Mouse (Mus musculus) activated CD4-positive, CD25-positive, alpha-beta regulatory T cell, adult 4 months (primary cell): Measurements from ENCODE around the gene Rsph14. TPM values are rescaled to one million over a fixed set of nuclear protein-coding genes. Genes with fewer than 3 reads are reported as not detected.
A peak's percentile ranks its signal among the peaks of the same experiment; 100 is the strongest.

Experiments used
- ATAC-seq: one replicate; pipeline ENCODE4 v1.8.0; 2017
- polyA plus RNA-seq, 2 experiments: library from polyadenylated mRNA; unstranded; fragments of 100-300 nt; shearing (Covaris generic); gene quantifications; one replicate each; pipeline ENCODE4 v1.2.1; 2017

Rsph14 gene
- not detected for polyA plus RNA-seq

DNA sequence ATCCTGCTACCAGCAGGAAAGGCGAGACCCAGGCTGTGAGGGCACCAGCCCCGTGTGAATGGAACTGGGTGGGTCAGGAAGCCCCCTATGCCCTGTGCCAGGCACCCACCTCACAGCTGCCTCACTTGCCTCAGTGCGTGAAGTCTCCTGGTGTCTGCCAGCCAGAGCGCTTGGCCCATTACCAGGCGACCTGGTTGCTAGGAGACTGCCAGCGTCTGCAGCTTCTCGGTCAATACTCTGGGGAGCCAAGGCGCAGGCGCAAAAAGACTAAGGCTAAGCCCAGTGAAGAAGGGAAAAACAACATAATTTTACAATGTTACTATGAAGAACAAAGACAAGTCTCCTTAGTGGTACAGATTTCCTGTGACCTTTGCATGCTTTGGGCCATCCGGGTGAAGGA lies at the start of gene Rsph14:
Gene Rsph14 (minus strand): TSS at position 192 of the 400 bp plus-strand sequence.
- no peak for ATAC-seq

DNA sequence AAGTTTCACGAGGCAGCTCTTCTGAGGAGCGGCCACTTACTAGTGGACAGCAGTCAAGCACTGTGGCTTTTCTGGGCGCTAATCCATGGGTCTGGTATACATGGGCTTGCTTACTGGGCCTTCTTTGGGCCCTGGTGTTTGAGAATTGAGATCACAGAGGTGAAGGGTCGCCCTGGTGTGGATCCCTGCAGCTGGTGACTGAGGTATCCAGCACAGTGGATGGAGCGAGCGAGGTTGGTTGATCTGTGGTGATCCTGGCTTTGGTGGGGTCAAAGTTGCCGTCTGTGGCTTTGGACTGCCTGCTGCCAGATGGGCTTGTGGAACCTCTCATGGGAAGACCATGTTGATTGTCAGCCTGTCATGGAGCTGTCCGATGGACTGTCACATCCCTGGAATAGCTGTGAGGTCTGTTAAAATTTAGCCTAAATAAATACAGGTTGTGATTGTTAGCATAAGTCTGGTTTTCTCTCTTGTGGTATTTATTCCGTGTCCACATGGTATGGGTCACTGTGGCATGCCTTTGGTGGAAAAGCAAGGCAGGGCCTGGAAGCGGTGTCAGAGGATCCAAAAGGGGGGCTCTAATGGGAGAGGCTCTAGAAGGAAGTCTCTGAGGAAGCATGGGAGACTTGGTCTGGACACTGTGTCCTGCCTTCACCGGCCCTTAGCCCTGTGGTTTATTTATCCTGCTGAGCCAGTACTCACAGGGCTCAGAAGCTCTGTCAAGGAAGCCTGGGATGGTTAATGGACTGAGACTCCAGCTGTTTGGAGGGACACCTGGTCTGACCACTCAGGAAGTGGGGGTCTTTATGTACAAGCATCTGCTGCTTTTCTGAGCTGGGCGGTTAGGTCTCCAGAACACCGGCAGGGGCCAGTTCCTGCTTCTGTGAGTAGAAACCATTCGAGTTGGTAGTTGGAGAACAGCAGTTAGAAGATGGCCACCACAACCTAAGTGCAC lies 46.1 kb upstream of the Rsph14 start:
- no peak for ATAC-seq

DNA sequence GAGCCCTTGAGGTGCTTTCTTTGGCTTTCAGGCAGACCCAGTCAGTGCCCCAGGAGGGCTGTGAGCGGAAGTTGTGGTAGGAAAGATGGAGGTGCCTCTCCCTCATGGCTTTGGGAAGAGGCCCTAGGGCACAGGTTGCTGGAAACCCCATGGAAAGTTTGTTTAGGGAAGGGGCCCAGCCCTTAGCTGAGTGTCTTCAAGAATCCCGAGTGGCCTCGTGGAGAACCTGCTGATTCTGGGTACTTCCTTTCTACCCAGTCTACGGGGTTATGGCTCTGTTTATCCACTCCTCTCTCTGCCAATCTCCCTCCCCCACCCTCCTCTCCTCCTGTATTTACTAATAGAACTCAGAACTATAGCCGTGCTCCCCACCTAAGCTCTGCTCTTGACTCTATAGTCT lies 43.3 kb upstream of the Rsph14 start:
- no peak for ATAC-seq

DNA sequence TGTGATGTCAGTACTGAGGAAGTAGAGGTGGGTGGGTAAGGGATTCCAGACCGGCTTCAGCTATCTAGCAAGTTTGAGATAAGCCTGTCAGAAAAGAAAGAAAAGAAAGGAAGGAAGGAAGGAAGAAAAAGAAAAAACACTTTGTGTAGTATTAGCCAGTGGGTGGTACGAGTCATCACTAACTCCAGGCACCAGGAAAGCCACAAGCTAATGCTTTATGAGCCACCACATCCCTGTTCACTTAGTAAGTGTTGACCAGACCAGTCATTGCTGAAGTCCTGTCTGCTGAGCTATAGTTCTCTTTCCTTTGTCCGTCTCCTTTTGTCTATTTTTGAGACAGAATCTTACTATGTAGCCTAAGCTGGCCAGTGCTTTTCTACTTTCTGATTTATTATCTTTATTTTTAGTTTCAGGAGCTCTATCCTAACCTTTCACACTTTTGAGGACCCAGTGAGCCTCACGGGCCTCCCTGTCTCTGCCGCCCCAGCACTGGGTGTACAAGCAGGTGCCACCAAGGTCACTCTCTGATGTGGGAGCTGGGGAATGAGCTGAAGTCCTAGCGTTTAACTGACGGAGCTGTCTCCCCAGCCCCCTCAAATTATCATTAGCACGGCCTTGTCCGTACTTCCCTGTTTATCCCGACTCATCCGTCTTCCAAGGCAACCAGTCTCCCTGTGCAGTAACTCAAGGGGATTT lies 38.0 kb upstream of the Rsph14 start:
- ATAC-seq, result no peak

DNA sequence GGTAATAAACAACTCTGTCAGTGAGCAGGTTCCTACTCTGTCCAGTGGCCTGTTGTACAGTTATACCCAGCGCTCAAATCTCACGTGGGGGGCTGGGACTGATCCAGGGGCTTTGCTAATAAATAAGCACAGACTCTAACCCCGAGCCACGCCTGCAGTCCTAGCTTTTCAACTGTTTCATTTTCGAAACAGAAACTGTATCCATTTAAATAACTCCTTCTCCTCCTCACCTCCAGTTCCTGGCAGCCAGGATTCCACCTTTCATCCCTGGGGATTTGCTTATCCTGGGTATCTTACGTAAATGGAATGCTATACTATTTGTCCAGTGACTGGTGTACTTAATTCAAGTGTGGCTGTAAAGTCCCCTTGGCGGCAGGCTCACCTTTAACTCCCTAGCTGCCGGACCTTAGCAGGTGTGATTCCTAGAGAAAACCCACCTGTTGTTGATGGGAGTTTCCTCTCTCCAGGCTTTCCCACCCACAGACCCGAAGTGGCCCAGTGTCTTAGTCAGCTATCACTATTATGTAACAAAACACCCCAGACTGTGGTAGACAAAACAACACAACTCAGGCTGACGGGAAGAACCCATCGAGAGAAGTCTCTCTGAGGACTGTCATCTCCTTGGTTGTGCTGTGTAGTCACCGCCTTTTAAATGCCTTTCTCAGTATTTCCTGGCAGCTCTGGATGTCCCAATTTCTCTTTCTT lies 36.4 kb upstream of the Rsph14 start:
- no peak for ATAC-seq

DNA sequence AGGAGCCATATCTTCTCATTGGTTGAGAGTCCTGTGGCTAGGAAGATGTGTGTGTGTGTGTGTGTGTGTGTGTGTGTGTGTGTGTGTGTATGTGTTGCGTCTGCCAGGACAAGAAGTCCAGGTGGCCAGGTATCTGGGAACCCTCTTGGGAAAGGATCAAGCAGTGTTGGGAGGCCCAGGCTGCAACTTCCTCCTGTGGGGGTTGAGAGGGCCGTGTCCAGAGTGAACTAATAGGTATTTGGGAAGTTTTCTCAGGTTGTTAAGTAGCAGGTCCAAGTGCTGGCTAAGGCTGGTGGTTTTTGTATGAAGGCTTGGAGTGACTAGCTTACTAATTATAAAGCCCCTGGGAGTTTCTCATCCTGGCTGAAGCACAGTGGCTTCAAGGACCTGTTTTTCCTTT lies 35.7 kb upstream of the Rsph14 start:
- ATAC-seq, result no peak

DNA sequence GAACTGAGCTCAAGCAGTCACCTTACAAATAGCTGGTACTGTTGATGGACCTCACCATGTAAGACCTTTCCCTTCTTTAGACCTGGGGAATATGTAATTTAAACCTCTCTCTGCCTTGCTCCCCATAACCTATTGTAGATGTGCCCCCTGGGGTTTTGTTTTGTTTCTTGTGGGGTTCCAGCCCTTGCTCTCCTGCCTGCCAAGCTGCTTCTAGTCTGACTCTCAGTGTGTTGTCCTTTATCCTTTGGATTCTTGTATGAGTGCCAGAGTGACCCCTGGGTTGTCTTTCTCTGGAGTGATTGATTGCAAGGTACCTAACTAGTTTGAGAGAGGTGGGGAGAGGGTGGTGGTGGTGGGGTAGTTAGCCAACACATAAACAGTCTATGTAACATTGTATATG lies 35.1 kb upstream of the Rsph14 start:
- no peak for ATAC-seq

DNA sequence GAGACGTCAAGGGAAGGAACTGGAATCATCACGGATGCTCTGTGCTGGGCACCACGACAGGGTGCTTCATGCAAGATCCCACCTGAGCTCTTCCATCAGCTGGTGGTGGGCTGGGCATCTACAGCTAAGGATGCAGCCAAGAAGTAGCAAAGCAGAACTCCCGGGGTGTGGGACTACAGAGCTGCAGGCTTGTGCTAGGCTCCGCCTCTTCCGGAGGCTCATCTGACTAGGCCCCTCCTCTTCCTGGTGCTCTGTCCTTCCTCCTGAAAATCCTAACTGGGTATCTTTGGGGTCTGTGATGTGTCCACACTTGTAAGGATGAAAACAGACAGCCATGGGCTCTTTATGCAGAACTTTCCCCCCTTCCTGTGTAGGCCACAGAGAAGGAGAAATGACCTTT lies 33.3 kb upstream of the Rsph14 start:
- no peak for ATAC-seq

DNA sequence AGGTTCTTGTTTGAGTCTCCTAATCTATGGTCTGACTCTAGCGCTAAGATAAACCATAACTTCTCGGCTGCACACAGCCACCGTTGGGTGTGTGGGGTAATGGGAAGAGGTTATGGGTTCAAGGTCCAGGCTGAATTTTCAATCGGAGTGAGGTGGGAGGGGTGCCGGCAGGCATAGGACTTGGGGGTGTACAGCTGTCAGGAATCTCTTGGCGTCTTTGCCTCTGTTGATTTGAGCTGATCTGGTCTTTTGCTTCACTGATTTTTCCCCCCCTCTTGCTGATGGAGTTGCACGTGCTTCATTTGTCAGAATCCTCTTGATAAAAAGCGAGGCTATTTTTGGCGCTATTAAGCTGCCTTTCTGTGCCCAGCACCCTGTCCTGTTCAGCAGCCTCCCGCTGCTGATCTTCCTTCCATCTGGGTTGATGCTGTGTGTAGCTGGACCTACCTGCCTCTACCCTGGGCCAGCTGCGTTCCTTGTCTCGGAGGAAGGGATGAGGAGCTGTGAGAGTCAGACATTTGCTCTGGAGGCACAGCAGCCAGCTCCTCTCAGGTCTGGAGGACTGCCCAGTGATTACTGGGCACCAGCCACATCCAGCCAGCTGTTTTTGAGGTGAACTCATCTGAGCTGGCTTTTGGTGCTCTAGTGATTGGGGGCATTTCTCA lies 31.0 kb upstream of the Rsph14 start:
- no peak for ATAC-seq

DNA sequence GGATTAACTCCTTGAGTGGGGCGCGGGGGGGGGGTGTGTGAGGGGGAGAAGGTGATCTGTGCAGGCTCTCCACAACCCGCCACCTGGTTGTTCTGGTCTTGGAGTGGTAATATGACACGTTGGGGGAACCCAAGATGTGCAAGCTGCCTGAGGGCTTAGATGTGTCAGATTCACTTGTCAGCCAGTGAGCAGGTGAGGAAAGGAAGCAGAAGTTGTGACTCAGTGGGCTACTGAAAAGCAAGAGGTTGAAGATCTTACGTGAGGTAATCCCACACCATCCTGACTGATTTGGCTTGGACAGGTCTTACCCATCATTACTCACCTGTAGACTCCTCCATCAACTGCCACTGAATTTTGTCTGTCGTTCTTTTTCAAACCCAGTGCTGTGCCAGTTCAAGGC lies 30.2 kb upstream of the Rsph14 start:
- ATAC-seq, result no peak

DNA sequence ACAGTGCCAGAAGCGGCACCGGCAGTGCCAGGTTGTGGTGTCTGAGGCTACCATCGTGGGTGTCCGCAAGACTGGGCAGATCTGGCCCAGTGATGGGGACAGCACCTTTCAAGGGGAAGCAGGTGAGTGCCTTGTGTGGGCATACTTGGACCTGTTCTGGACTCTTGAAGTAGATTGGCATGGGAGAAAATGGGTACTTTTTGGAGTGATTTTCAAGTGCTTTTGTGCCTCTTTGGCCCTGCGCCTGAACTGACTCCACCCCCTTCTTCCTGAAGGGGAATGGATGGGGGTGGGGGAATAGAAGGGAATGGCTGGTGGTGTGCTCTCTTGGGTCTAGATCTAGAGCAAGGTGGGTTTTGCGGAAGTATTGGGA lies 29.8 kb upstream of the Rsph14 start:
- no peak for ATAC-seq

DNA sequence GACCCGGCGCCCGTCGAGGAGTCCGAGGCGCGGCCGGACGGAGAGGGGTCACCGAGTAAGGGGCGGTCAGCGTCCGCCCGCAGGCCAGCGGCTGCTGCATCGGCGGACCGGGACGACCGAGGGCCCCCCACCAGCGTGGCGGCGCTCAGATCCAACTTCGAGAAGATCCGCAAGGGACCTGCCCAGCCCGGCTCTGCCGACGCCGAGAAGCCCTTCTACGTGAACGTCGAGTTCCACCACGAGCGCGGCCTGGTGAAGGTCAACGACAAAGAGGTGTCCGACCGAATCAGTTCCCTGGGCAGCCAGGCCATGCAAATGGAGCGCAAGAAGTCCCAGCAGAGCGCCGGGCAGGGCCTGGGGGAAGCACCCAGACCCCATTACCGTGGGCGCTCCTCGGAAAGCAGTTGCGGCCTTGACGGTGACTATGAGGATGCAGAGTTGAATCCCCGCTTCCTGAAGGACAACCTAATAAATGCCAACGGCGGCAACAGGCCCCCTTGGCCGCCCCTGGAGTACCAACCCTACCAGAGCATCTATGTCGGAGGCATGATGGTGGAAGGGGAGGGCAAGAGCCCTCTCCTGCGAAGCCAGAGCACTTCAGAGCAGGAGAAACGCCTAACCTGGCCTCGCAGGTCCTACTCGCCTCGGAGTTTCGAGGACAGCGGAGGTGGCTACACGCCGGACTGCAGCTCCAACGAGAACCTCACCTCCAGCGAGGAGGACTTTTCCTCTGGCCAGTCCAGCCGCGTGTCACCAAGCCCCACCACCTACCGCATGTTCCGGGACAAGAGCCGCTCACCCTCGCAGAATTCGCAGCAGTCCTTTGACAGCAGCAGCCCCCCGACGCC lies 29.2 kb upstream of the Rsph14 start:
- ATAC-seq, result no peak

DNA sequence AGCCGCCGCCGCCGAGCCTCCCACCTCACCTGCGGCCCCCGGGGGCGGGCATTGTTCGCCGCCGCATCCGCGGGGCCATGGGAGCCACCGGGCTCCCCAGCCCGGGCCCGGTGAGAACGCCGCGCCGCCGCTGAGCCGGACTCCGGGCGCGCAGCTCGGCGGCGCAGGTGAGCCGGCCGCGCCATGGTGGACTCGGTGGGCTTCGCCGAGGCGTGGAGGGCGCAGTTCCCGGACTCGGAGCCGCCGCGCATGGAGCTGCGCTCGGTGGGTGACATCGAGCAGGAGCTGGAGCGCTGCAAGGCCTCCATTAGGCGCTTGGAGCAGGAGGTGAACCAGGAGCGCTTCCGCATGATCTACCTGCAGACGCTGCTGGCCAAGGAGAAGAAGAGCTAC lies 28.5 kb upstream of the Rsph14 start:
- ATAC-seq, result peak; percentile 21

DNA sequence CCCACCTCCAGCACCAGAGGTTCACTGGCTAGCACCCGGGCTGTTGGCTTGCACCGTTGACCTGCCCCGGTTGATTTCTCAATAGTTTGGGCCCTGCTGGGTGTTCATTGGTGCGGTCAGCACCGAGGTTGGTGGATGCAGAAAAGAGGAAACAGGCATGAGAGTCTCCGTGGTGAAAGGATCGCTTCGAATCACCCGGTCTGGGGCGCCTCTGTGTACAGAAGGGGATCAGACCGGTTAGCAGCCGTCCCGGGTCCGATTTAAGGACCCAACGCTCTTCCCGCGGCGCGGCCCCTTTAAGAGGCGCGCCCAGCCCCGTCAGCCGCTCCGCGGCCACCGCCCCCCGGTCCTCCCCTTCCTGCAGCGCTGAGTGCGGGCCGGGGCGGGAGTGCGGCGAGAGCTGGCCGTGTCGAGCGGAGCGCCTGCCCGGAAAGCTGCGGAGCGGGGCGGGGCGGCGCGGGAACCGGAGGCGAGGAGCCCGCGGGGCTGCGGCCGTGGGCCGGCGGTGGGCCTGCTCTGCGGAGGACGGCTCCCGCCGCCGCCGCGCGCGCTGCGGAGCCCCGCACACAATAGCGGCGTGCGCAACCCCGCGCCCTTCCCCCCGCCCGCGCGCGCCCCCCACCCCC lies 27.9 kb upstream of the Rsph14 start, which contains the start of gene Bcr:
Gene Bcr (plus strand): TSS at position 376 of the 626 bp plus-strand sequence.
- ATAC-seq, result peak; percentile 80

DNA sequence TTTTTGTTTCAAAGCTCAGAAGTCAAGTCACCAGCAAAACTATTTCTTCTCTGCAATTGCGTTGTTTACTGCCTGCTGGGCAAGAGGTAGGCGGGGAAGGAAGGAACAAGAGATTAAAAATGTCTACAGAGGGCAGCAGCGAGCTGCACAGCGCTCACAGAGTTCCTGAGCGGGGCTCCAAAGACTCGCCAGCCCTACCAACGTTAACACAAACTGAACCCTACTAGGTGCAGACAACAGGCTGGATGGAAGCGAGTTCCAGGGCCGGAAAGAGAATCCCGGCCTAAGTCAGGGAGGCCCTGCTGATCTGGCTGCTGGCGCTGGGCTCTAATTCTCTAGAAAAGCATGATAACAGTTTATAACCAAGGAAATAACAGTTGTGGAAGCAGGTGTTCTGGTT lies 27.0 kb upstream of the Rsph14 start:
- peak; percentile 70 for ATAC-seq

DNA sequence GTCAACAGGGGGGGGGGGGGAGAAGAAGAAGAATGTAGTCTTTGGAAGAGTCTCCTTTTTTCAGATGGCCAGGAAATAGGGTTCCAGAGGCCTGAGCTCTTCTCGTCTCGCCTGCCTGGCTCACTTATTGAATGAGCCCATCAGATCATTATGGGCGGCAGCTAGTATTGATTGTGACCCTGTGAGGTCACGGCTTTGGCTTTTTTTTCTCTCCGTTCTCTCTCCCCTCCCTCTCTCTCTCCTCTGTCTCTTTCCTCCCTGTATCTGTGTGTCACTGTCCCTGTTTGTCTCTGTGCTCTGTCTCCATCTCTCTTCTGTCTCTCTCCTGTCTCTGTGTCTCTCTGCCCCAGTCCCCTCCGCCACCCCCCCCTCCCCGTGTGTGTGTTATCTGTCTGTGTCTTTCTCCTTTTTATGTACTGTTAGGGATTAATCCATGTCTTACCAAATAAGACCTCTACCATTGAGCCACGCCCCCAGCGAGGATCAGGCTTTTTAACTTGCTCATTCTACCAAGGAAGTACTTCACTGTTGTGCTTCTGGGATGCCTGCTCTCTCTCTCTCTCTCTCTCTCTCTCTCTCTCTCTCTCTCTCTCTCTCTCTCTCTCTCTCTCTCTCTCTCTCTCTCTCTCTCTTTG lies 26.5 kb upstream of the Rsph14 start:
- ATAC-seq, result no peak

DNA sequence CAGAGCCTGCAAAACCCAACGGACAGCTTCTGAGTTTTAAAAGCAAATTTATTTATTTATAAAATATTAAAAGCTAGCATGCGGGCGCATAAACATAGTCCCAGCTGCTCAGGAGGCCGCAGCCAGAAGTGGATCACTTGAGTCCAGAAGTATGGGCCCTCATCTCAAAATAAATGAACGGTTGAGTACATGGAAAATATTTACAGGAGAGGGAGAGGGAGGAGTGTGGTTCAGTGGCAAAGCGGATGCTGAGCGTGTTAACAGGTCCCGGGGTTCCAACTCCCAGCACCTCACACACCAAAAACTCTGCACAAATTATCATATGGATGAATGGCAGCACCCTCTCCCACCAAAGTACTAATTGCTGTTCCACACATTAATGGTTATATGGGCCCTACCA lies 25.9 kb upstream of the Rsph14 start:
- no peak for ATAC-seq

DNA sequence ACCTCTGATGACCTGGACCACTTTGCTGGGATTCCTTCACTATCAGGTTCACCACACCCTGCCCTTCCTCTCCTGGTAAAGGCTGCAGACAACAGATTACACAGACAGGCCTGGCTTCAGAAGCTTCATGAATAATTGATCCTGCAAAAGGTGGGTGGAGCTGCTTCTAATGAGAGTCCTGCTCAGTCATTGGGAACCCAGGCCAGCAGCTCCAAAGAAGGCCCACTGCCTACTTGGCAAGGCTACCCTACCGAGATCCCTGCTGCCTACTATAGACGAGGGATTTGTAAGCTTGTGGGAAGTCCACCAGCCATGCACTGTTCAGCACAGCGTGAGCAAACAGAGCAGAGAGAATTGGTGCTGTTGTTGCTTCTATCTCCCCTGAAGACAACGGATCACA lies 23.9 kb upstream of the Rsph14 start:
- no peak for ATAC-seq

DNA sequence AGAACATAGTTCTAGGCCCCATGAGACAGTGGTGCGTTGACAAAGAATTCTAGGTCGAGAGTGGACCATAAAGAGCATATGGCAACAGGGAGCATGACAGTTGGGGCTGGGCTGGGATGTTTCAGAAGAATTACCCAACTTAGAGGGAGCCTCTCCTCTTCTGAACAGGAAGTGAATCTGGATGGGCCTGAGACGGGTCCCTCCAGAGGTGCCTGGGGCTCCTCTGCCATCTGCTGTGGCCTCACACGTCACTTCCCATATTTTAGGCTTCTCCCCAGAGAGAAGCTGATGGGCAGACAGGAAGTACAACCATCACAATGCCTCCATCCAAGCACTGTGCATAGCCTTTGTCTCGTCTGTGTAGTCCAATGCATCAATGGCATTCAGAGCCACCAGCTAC lies 23.3 kb upstream of the Rsph14 start:
- no peak for ATAC-seq

DNA sequence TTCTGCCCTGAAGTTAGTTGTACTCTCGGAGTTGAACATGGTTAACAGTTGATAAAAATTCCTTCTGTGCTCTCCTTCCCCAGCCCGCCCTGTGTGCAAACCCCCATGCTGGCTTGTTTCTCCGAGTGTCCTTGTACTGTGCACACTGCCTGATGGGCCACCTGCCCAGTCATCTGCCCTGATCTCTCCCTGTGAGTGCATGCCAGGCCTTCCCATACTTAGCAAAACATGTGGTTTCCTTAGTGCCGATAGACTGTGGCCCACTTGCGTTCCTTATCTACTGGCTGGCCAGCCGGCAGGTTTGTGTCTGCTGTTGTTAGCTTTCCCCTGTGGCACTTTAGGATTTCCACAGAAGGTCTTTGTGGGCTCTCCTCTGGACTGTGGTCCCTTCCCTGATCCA lies 21.7 kb upstream of the Rsph14 start:
- no peak for ATAC-seq

DNA sequence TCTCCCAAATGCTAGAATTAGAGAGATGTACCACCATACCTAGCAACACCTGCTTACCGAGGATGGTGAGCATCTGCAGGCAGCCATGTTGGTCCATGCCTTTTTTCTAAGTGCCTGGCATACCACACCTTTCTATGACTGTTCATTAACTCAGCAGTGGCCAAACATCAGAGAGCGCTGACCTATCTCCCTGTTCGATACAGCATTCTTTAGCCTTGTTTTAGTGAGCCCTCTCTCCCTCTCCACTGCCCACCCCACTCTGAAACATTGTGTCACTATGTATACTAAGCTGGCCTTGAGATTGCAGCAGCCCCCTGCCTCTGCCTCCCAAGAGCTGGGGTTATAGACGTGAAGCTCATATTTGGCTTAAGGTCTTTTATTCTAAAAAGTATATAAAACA lies 21.3 kb upstream of the Rsph14 start:
- ATAC-seq, result no peak
